Mouse (Mus musculus) midbrain, embryonic 13.5 days (tissue): ENCODE results near the gene Slc25a29. TPM values are rescaled to one million over a fixed set of nuclear protein-coding genes. Genes with fewer than 3 reads are reported as not detected.
"Not testable (repeated sequence)": the region's sequence is repeated elsewhere in the genome, so short reads cannot be mapped to it uniquely, and the experiment has no call there.

Experiments used
- ATAC-seq: fragments of 200-750 bp; cut with Nextera tagmentation; 2 replicates; pipeline ENCODE4 v1.8.0; 2017; ENCODE audit warnings: mild to moderate bottlenecking, moderate TSS enrichment, moderate library complexity
- H3K27ac ChIP-seq: fragments of 300-500 bp; sonication (generic); 2 replicates; pipeline ENCODE4 v1.5.1; 2015; ENCODE audit warnings: inconsistent platforms, mild to moderate bottlenecking, moderate library complexity
- H3K27me3 ChIP-seq: fragments of 300-500 bp; sonication (generic); 2 replicates; pipeline ENCODE4 v1.6.1; 2015; ENCODE audit warnings: mild to moderate bottlenecking, inconsistent platforms
- H3K36me3 ChIP-seq: fragments of 300-500 bp; sonication (generic); 2 replicates; pipeline ENCODE4 v1.6.1; 2015; ENCODE audit warnings: mild to moderate bottlenecking, inconsistent platforms
- H3K4me1 ChIP-seq: fragments of 300-500 bp; sonication (generic); replicated peaks from 2 replicates; pipeline ENCODE4 v1.6.1; 2015; ENCODE audit warnings: inconsistent platforms
- H3K4me2 ChIP-seq: fragments of 300-500 bp; sonication (generic); replicated peaks from 2 replicates; pipeline ENCODE4 v1.6.1; 2015; ENCODE audit warnings: moderate library complexity, mild to moderate bottlenecking, inconsistent platforms
- H3K4me3 ChIP-seq: fragments of 300-500 bp; sonication (generic); replicated peaks from 2 replicates; pipeline ENCODE4 v1.5.1; 2015; ENCODE audit warnings: mild to moderate bottlenecking, inconsistent platforms
- H3K9ac ChIP-seq: fragments of 300-500 bp; sonication (generic); replicated peaks from 2 replicates; pipeline ENCODE4 v1.6.1; 2015; ENCODE audit warnings: mild to moderate bottlenecking, inconsistent platforms
- H3K9me3 ChIP-seq: fragments of 300-500 bp; sonication (generic); 2 replicates; pipeline ENCODE4 v1.6.1; 2016; ENCODE audit warnings: mild to moderate bottlenecking, inconsistent platforms
- WGBS: fragments of 180-500 bp; shearing (Covaris S2); methylation state at CpG from one replicate; pipeline ENCODE4 v1.1.7; 2015; 5-methylcytosine and 5-hydroxymethylcytosine counted together
- polyA plus RNA-seq: library from polyadenylated mRNA; unstranded; fragments of >200 nt; fragmentation: Nextera tagmentation; extraction: Ambion mirVana; gene quantifications from 2 replicates; pipeline ENCODE4 v1.2.1, GENCODE M21; 2015

The Slc25a29 gene
- polyA plus RNA-seq, 1 experiment from 2014 or later = 18.8 TPM

GRCm38 (mm10) chr12:108855081-108855480 lies 19.4 kb upstream of the Slc25a29 start:
- Histone ChIP-seq H3K4me3 (no peak overlapping the region), H3K27ac (no peak overlapping the region), H3K9ac (no peak overlapping the region), H3K9me3 (no peaks in the 10 kb centered on the region), H3K27me3 (no peaks in the 10 kb centered on the region), H3K4me1 (peaks cover 11% of the 10 kb centered on the region), H3K4me2 (no peak overlapping the region), H3K36me3 (peaks cover 30% of the 10 kb centered on the region)
- ATAC-seq = no peak
- WGBS = 90% methylated on average over 10 of the region's 10 CpGs

GRCm38 (mm10) chr12:108852822-108853221 lies 17.1 kb upstream of the Slc25a29 start:
- no peak overlapping the region for H3K4me2 ChIP-seq
- no peak for ATAC-seq
- H3K4me3 ChIP-seq = no peak overlapping the region
- no peaks in the 10 kb centered on the region for H3K27me3 ChIP-seq
- peaks cover 17% of the 10 kb centered on the region for H3K36me3 ChIP-seq
- no peak overlapping the region for H3K9ac ChIP-seq
- peaks cover 13% of the 10 kb centered on the region for H3K4me1 ChIP-seq
- no peak overlapping the region for H3K27ac ChIP-seq
- WGBS = 86% methylated on average over 8 of the region's 8 CpGs
- H3K9me3 ChIP-seq = no peaks in the 10 kb centered on the region

DNA sequence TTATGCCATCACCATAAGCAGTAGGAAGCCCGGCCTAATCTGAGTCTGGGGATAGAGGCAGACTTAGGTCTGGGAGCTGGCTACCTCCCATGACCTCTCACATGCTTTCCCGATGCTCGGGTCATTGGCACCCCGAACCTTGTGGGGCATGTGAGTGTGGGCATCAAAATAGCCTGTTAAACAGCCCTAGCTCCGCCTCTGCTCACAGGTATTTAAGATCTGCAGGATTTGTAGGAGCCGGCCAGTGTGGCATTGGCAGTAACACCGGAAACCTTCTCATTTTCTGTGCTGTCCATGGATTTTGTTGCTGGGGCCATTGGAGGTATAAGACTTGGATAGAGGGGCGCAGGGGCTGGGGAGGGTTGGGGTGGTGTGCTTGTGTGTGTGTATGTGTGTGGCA lies 15.2 kb upstream of the Slc25a29 start:
- no peak overlapping the region for H3K4me3 ChIP-seq
- peaks cover 13% of the 10 kb centered on the region for H3K4me1 ChIP-seq
- peaks cover 11% of the 10 kb centered on the region for H3K36me3 ChIP-seq
- ATAC-seq = no peak
- no peak overlapping the region for H3K27ac ChIP-seq
- no peaks in the 10 kb centered on the region for H3K27me3 ChIP-seq
- WGBS = 90% methylated on average over 8 of the region's 8 CpGs
- no peaks in the 10 kb centered on the region for H3K9me3 ChIP-seq
- H3K4me2 ChIP-seq = no peak overlapping the region
- H3K9ac ChIP-seq = no peak overlapping the region

DNA sequence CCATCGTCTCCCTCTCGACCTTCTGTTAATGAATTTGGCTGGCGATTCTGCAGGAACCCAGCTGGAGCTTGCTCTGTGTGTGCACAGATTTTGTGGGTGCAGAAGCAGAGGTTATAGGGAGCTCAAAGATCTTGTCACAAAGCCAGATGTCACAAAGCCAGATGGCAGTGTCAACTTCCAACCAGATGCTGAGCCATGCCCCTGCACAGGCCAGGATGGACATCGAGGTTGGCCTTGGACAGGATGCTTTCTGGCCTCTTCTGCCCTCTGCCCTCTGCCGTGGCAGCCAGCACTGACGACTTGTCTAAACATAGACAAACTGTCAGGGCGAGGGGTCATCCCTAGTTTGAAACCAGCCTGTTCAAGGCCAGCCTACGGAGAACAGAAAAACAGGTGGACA lies 14.4 kb upstream of the Slc25a29 start:
- Histone ChIP-seq H3K9ac (no peak overlapping the region), H3K4me1 (peaks cover 13% of the 10 kb centered on the region), H3K9me3 (no peaks in the 10 kb centered on the region), H3K27ac (no peak overlapping the region), H3K27me3 (no peaks in the 10 kb centered on the region), H3K36me3 (peaks cover 6% of the 10 kb centered on the region), H3K4me3 (no peak overlapping the region), H3K4me2 (no peak overlapping the region)
- no peak; the same call in 1 of the 2 replicates for ATAC-seq
- WGBS = 72% methylated on average over 8 of the region's 8 CpGs

DNA sequence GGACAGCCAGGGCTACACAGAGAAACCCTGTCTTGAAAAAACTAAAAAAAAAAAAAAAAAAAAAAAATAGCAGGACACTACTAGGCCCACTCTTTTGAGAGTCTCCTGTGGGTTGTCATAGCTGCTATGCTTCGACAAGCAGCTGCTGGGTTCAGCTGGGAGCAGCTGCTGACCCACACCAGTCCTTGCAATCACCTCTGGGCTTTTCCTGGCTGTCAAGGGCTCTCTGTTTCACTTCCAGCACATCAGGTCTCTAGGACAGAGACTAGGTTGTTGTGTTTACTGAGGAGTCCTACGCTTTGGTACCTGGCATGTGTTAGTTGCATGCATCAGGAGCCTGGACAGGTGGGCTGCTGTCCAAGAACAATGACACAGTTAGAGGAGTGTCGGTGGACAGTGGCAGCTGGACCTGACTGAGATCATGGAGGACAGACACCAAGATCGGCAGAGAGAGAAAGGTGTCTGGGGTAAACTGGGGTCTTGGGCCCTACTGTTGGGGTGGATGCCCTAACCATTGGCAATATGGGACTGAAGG lies 13.9 kb upstream of the Slc25a29 start:
- ATAC-seq = no peak
- H3K27me3 ChIP-seq = no peaks in the 10 kb centered on the region
- H3K4me1 ChIP-seq = peaks cover 13% of the 10 kb centered on the region
- no peak overlapping the region for H3K9ac ChIP-seq
- H3K9me3 ChIP-seq = no peaks in the 10 kb centered on the region
- peaks cover 8% of the 10 kb centered on the region for H3K36me3 ChIP-seq
- H3K4me2 ChIP-seq = no peak overlapping the region
- WGBS = 92% methylated on average over 4 of the region's 4 CpGs
- no peak overlapping the region for H3K4me3 ChIP-seq
- H3K27ac ChIP-seq = no peak overlapping the region

DNA sequence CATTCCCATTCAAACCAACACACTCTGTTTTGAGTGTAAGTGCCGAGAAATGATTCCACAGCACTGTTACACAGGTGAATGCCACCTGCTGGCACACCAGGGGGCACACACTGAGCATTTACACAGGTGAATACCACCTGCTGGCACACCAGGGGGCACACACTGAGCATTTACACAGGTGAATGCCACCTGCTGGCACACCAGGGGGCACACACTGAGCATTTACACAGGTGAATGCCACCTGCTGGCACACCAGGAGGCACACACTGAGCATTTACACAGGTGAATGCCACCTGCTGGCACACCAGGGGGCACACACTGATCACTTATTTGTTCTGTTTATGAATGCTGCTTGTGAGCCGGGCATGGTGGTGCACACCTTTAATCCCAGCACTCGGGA lies 12.3 kb upstream of the Slc25a29 start:
- not testable (repeated sequence) for H3K9me3 ChIP-seq, H3K27me3 ChIP-seq, H3K4me3 ChIP-seq, ATAC-seq, H3K27ac ChIP-seq, H3K9ac ChIP-seq, H3K4me2 ChIP-seq
- 89% methylated on average over 3 of the region's 3 CpGs for whole genome bisulfite sequencing
- Histone ChIP-seq H3K4me1 (peaks cover 13% of the 10 kb centered on the region), H3K36me3 (peaks cover 20% of the 10 kb centered on the region)

DNA sequence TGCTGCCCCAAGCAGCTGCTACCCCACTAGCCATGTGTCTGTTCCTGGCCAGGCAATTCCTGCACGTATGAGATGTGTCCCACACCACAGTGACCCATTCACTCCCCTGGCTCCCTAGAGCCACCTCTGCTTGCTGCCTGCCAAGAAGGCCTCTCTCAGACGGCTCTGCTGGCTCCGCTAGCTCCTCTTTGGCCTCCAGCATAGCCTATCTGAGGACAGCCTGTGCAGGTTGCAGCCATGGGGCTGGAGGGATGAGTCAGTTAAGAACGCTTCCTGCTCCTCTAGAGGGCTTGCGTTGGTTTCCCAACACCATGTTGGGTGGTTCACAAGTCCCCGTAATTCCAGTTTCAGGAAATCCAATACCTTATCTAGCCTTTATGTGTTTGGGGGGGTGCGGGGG lies 7.0 kb upstream of the Slc25a29 start:
- H3K36me3 ChIP-seq = peaks cover 42% of the 10 kb centered on the region
- H3K27ac ChIP-seq = no peak overlapping the region
- ATAC-seq = no peak
- no peaks in the 10 kb centered on the region for H3K9me3 ChIP-seq
- no peak overlapping the region for H3K4me3 ChIP-seq
- no peaks in the 10 kb centered on the region for H3K27me3 ChIP-seq
- H3K4me2 ChIP-seq = no peak overlapping the region
- H3K9ac ChIP-seq = no peak overlapping the region
- whole genome bisulfite sequencing = 94% methylated on average over 7 of the region's 7 CpGs
- peaks cover 8% of the 10 kb centered on the region for H3K4me1 ChIP-seq

DNA sequence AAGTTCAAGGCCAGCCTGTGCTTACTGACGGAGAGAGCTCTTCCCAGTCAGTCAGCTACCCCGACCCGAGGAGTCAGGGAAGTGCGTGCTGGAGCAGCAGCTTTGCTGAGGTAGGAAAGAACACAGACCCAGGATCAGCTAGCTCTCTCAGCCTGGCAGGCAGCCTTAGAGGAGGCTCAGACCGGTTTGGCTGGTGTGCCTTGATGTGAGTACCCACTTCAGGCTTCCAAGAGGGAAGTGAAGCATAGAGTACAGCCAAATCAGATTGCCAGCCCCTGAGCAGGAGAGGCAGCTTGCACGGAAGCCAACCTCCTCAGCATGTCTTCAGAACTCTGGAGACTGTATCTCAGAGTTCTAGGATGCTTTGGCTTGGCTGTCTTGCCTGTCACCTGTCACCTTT lies 5.5 kb upstream of the Slc25a29 start:
- no peak for ATAC-seq
- Histone ChIP-seq H3K4me1 (peaks cover 23% of the 10 kb centered on the region), H3K9ac (no peak overlapping the region), H3K4me3 (no peak overlapping the region), H3K9me3 (no peaks in the 10 kb centered on the region), H3K27ac (no peak overlapping the region), H3K27me3 (no peaks in the 10 kb centered on the region), H3K4me2 (no peak overlapping the region), H3K36me3 (peaks cover 42% of the 10 kb centered on the region)
- whole genome bisulfite sequencing = 92% methylated on average over 6 of the region's 6 CpGs

DNA sequence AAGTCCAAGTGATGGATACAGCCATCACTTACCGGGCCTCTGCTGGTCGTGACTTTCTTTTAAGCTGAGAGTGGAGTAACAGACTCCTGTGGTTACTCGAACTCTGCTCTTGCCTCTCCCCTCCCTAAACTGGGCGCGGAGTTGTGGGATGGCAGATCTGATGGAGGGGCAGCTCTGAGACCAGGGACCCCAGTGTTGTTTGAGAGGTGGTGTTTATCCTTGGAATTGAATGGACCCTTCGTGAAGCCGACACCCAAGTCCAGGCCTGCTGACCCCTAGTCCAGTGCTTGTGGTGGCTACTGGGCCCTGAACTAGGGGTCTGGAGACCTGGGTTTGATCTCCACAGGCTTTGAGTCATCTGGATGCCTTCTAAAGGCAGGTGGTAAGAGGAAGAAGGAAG lies 1.0 kb upstream of the Slc25a29 start:
- H3K4me2 ChIP-seq = peak overlapping the region; percentile 94
- ATAC-seq = no peak
- H3K4me1 ChIP-seq = peaks cover 54% of the 10 kb centered on the region
- H3K36me3 ChIP-seq = peaks cover 10% of the 10 kb centered on the region
- H3K4me3 ChIP-seq = peak overlapping the region; percentile 65
- no peaks in the 10 kb centered on the region for H3K9me3 ChIP-seq
- H3K27ac ChIP-seq = peak overlapping the region; percentile 74; the same call in 1 of the 2 replicates
- 71% methylated on average over 7 of the region's 7 CpGs for WGBS
- H3K9ac ChIP-seq = peak overlapping the region; percentile 79
- H3K27me3 ChIP-seq = no peaks in the 10 kb centered on the region; the same call in 1 of the 2 replicates

- Histone ChIP-seq H3K4me1 (peaks cover 54% of the 10 kb centered on the region), H3K9me3 (no peaks in the 10 kb centered on the region), H3K27me3 (no peaks in the 10 kb centered on the region; the same call in 1 of the 2 replicates), H3K9ac (peak overlapping the region; percentile 77), H3K4me2 (peak overlapping the region; percentile 94), H3K27ac (peak overlapping the region; percentile 67), H3K36me3 (0 out of 2 replicates have a peak, but pooled peaks cover 3% of the 10 kb centered on the region), H3K4me3 (peak overlapping the region; percentile 65)
- no peak; the same call in 1 of the 2 replicates for ATAC-seq
- 1% methylated on average over 51 of the region's 51 CpGs for WGBS
Measured at GRCm38 (mm10) chr12:108835208-108835839, 359 bp downstream of the Slc25a29 start.

DNA sequence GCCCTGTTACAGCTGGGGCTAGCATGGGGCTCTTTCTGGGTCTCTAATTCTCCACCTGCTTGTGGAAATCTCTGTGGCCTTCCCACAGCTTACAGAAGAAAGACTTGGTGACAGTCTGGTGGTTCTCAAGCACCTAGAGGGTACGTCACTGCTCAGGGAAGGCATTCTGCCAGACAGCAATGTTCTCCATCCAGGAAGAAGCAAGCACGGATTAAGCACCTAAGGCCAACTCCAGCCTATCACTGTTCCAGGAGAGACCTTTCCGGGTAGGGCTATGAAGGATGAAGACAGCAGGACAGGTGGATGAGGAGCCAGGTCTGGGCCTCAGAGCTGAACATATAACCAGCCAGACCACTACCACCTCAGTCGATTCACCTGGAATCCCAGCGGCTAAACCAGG lies 897 bp downstream of the Slc25a29 start:
- H3K4me1 ChIP-seq = peaks cover 54% of the 10 kb centered on the region

GRCm38 (mm10) chr12:108834337-108834736 lies 1.3 kb downstream of the Slc25a29 start:
- peak overlapping the region; percentile 65 for H3K4me3 ChIP-seq
- WGBS = 80% methylated on average over 3 of the region's 3 CpGs
- no peak for ATAC-seq
- H3K27me3 ChIP-seq = no peaks in the 10 kb centered on the region; the same call in 1 of the 2 replicates
- peak overlapping the region; percentile 77 for H3K9ac ChIP-seq
- peak overlapping the region; percentile 94 for H3K4me2 ChIP-seq
- no peak overlapping the region for H3K27ac ChIP-seq
- H3K9me3 ChIP-seq = no peaks in the 10 kb centered on the region
- 0 out of 2 replicates have a peak, but pooled peaks cover 3% of the 10 kb centered on the region for H3K36me3 ChIP-seq
- H3K4me1 ChIP-seq = peaks cover 54% of the 10 kb centered on the region

More for the DNA sequence above, 897 bp downstream of the Slc25a29 start:
- Histone ChIP-seq H3K4me3 (peak overlapping the region; percentile 65), H3K9ac (peak overlapping the region; percentile 77), H3K27me3 (no peaks in the 10 kb centered on the region; the same call in 1 of the 2 replicates), H3K27ac (no peak overlapping the region), H3K36me3 (0 out of 2 replicates have a peak, but pooled peaks cover 3% of the 10 kb centered on the region), H3K4me2 (peak overlapping the region; percentile 94), H3K9me3 (no peaks in the 10 kb centered on the region)
- 39% methylated on average over 5 of the region's 5 CpGs for WGBS
- ATAC-seq = no peak
